Mouse (Mus musculus) ES-E14 (cell line): ENCODE data around the gene Inf2. TPM values are rescaled to one million over a fixed set of nuclear protein-coding genes. Genes with fewer than 3 reads are reported as not detected.

Experiments
- DNase-seq: peaks from one replicate; pipeline ENCODE4 v3.0.0-alpha.2; 2013; ENCODE audit warnings: low read depth, low spot score
- H3K27ac ChIP-seq: 2 replicates; pipeline ENCODE4 v1.5.1; 2012; ENCODE audit warnings: low read depth, mild to moderate bottlenecking, low read length, moderate library complexity, mixed read lengths; ENCODE audit not compliant: poor library complexity, insufficient read depth, severe bottlenecking
- H3K36me3 ChIP-seq: 2 replicates; pipeline ENCODE4 v1.6.1; 2012; ENCODE audit warnings: mild to moderate bottlenecking, low read length, moderate library complexity, mixed read lengths; ENCODE audit not compliant: control insufficient read depth, poor library complexity, insufficient read depth, severe bottlenecking
- H3K4me1 ChIP-seq, 2 experiments: fragments of 150-350 bp in 1 of 2; sonication (generic) in 1 of 2; 2 replicates each; pipeline ENCODE4 v1.6.1; 2012; ENCODE audit warnings: low read length in 2 of 2, mild to moderate bottlenecking in 1 of 2, mixed read lengths in 1 of 2; ENCODE audit not compliant: control insufficient read depth in 2 of 2, insufficient read depth in 2 of 2, poor library complexity in 1 of 2
- H3K4me3 ChIP-seq, 2 experiments: fragments of 150-350 bp in 1 of 2; sonication (generic) in 1 of 2; 2 replicates each; pipeline ENCODE4 v1.5.1; 2012; ENCODE audit warnings: low read length in 2 of 2, low read depth in 1 of 2, mild to moderate bottlenecking in 1 of 2, mixed read lengths in 1 of 2; ENCODE audit not compliant: insufficient read depth in 1 of 2, poor library complexity in 1 of 2, severe bottlenecking in 1 of 2
- H3K9ac ChIP-seq: 2 replicates; pipeline ENCODE4 v1.6.1; 2012; ENCODE audit warnings: low read depth, mild to moderate bottlenecking, low read length, mixed read lengths; ENCODE audit not compliant: poor library complexity, insufficient read depth, severe bottlenecking
- H3K9me3 ChIP-seq: fragments of 150-350 bp; sonication (generic); 2 replicates; pipeline ENCODE4 v1.6.1; 2012; ENCODE audit warnings: low read depth, mild to moderate bottlenecking, low read length; ENCODE audit not compliant: control insufficient read depth, insufficient read depth
- CHD2 ChIP-seq: IDR thresholded peaks from 2 replicates; pipeline ENCODE4 v1.6.1; 2014; ENCODE audit warnings: mild to moderate bottlenecking, low read depth, low read length, inconsistent platforms
- HCFC1 ChIP-seq: IDR thresholded peaks from 2 replicates; pipeline ENCODE4 v1.6.1; 2012; ENCODE audit warnings: low read length, inconsistent platforms, borderline replicate concordance; ENCODE audit not compliant: insufficient read depth
- MAFK ChIP-seq: IDR thresholded peaks from 2 replicates; pipeline ENCODE4 v1.6.1; 2014; ENCODE audit warnings: mild to moderate bottlenecking, low read depth, low read length, inconsistent platforms; ENCODE audit not compliant: insufficient read depth
- ZC3H11A ChIP-seq: IDR thresholded peaks from 2 replicates; pipeline ENCODE4 v1.6.1; 2012; ENCODE audit warnings: low read depth, mild to moderate bottlenecking, inconsistent platforms, low read length, borderline replicate concordance
- ZNF384 ChIP-seq: IDR thresholded peaks from 2 replicates; pipeline ENCODE4 v1.6.1; 2012; ENCODE audit warnings: low read depth, low read length, inconsistent platforms
- in situ Hi-C, 2 experiments: fragments of 600-800 bp; cut with MboI; formaldehyde crosslinking; loops; one replicate each; pipeline ENCODE4 v1.15.1; 2025; ENCODE audit warnings: low sequenced_read_pairs in 2 of 2, inconsistent platforms in 1 of 2; ENCODE audit not compliant: unreplicated experiment in 2 of 2
- total RNA-seq: library from RNA; depleted of rRNA; stranded (reverse); fragments of 300-350 nt; gene quantifications from 2 replicates; pipeline ENCODE4 v1.2.3, GENCODE M21; 2012

The Inf2 gene
- total RNA-seq, 1 experiment = 21.0 TPM

DNA sequence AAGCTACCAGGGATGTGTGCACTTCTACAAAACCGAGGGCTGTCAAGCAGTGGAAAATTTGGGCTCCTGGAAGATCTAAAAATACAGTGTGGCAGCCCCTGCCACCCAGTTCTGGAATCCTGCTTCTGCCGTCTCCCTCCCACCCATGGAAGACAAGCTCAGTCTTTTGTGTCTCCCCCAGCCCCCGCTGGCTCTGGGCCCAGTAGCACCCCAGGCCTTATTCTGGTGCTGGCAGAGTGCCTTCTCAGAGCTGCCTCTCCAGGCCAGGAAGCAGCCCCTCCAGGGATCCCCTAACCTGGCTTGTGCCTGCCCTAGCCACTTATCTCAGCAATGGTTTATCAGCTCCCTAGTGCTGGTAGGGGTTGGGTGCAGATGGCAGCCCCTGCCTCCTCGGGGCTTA is 6.4 kb downstream of the Inf2 start:
- Histone ChIP-seq H3K4me3 (no peak overlapping the region), H3K36me3 (no peaks in the 10 kb centered on the region; the same call in 1 of the 2 replicates), H3K27ac (0 out of 2 replicates have a peak overlapping the region, but pooled peaks have one; percentile 10), H3K9me3 (no peaks in the 10 kb centered on the region), H3K4me1 (peaks cover 5 to 34% of the 10 kb centered on the region in 2 experiments; a peak in 3 of 4 replicates), H3K9ac (no peak overlapping the region)
- in situ Hi-C loops = no loop called here
- no peak for TF ChIP-seq CHD2
- TF ChIP-seq ZNF384 = no peak
- no peak for TF ChIP-seq MAFK
- TF ChIP-seq HCFC1 = no peak
- TF ChIP-seq ZC3H11A = no peak
- no peak for DNase-seq

DNA sequence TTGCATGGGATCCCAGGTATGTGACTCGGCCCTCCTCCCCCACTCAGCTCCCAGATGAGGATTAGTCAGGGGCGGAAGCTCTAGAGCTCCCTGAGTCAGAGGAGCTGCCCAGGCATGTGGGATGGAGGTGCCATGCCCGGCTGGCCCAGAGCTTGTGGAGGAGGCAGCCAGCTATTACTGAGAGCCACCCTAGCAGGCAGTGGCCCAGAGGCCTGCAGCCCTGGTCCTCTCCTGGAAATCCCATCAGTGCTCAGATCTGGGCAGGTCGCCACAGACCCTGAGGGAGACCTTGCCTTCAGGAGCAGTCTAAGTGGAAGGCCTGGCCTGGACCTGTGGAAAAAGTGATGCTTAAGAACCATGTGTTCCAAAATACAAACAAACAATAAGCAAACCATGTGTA is 7.0 kb downstream of the Inf2 start:
- Histone ChIP-seq H3K4me1 (peaks cover 5 to 40% of the 10 kb centered on the region in 2 experiments; a peak in 3 of 4 replicates), H3K27ac (0 out of 2 replicates have a peak overlapping the region, but pooled peaks have one; percentile 10), H3K4me3 (no peak overlapping the region), H3K9ac (no peak overlapping the region), H3K9me3 (no peaks in the 10 kb centered on the region), H3K36me3 (no peaks in the 10 kb centered on the region; the same call in 1 of the 2 replicates)
- no peak for TF ChIP-seq ZC3H11A
- TF ChIP-seq HCFC1 = no peak
- TF ChIP-seq MAFK = no peak
- no peak for TF ChIP-seq ZNF384
- no peak for TF ChIP-seq CHD2
- in situ Hi-C loops = no loop called here
- DNase-seq = no peak

DNA sequence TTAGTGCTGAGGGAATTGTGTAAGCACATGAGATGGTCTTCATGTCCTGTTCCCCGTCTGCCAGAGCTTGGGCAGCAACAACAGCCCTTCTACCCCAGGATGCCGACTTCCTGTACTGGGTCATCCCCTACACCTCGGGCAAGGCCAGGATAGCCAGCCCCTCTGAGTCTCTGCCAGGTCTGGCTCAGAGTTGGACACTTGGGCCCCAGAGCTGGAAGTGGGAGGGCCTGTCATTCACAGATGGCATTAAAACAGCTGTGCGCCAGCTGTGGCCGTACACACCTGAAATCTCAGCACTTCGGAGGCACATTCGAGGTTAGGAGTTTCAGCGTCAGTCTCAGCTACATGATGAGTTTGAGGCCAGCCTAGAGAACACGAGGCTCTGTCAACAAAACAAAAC is 7.9 kb downstream of the Inf2 start:
- Histone ChIP-seq H3K4me1 (peaks cover 5 to 41% of the 10 kb centered on the region in 2 experiments; a peak in 3 of 4 replicates), H3K9ac (no peak overlapping the region), H3K27ac (no peak overlapping the region), H3K36me3 (peaks cover 3% of the 10 kb centered on the region; the same call in 1 of the 2 replicates), H3K4me3 (no peak overlapping the region), H3K9me3 (no peaks in the 10 kb centered on the region)
- DNase-seq = no peak
- in situ Hi-C loops = no loop called here
- TF ChIP-seq ZC3H11A (no peak), CHD2 (no peak), HCFC1 (no peak), ZNF384 (no peak), MAFK (no peak)

DNA sequence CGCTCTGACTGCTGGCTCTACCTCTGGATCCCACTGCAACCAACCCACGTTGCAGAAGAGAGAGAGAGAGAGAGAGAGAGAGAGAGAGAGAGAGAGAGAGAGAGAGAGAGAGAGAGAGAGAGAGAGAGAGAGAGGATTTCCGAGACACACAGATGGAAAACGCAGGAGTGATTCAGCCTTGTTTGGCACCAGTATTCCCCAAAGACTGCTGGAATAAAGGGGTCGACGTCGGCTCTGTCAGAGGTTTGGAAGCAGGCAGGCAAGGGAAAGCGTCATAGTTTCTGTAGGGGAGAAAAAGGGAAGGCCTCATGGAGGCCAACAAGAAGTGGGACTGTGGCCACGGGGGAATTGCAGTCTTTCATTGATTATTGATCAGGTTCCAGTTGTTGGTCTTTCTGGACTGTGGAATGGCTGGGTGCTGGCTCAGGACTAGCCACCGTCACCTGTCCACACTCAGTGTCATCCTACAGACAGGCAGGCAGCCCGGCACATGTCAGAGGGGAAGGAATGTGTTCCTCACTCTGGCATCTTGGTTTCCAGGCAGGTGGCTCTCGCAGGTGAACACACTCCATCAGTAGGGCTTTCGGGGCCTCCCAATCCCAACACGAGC is 8.4 kb downstream of the Inf2 start:
- in situ Hi-C loops = no loop called here
- Histone ChIP-seq H3K4me1 (peaks cover 5 to 41% of the 10 kb centered on the region in 2 experiments; a peak in 3 of 4 replicates), H3K4me3 (no peak overlapping the region), H3K9me3 (no peaks in the 10 kb centered on the region), H3K9ac (no peak overlapping the region), H3K36me3 (peaks cover 5% of the 10 kb centered on the region; the same call in 1 of the 2 replicates), H3K27ac (no peak overlapping the region)
- TF ChIP-seq ZC3H11A (no peak), HCFC1 (no peak), ZNF384 (no peak)
- no peak for DNase-seq
